Mouse (Mus musculus) activated CD4-positive, CD25-positive, alpha-beta regulatory T cell, adult 4 months (primary cell): ENCODE data around the gene Rac2. TPM values are rescaled to one million over a fixed set of nuclear protein-coding genes. Genes with fewer than 3 reads are reported as not detected.

ENCODE experiments used
- ATAC-seq: one replicate; pipeline ENCODE4 v1.8.0; 2017
- polyA plus RNA-seq, 2 experiments: library from polyadenylated mRNA; unstranded; fragments of 100-300 nt; shearing (Covaris generic); gene quantifications; one replicate each; pipeline ENCODE4 v1.2.1; 2017

The Rac2 gene
- polyA plus RNA-seq, 2 experiments from 2014 or later = 3,019 to 4,069 TPM

DNA sequence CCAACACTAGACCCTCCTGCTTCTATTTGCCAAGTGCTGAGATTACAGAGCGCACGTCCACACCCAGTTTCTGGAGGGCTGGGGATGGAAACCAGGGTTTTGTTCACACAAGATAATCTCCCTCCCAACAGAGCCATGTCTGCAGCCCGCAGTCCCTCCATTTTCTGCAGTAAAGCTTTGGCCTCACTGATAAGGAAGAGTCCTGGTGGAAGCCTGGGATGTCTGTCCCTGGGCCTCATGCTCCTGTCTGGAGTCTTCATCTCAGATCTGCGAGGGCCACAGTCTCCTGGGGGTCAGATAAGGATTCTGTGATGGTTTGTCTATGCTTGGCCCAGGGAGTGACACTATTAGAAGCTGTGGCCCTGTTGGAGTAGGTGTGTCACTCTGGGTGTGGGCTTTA is 15.5 kb upstream of the Rac2 start:
- no peak for ATAC-seq

DNA sequence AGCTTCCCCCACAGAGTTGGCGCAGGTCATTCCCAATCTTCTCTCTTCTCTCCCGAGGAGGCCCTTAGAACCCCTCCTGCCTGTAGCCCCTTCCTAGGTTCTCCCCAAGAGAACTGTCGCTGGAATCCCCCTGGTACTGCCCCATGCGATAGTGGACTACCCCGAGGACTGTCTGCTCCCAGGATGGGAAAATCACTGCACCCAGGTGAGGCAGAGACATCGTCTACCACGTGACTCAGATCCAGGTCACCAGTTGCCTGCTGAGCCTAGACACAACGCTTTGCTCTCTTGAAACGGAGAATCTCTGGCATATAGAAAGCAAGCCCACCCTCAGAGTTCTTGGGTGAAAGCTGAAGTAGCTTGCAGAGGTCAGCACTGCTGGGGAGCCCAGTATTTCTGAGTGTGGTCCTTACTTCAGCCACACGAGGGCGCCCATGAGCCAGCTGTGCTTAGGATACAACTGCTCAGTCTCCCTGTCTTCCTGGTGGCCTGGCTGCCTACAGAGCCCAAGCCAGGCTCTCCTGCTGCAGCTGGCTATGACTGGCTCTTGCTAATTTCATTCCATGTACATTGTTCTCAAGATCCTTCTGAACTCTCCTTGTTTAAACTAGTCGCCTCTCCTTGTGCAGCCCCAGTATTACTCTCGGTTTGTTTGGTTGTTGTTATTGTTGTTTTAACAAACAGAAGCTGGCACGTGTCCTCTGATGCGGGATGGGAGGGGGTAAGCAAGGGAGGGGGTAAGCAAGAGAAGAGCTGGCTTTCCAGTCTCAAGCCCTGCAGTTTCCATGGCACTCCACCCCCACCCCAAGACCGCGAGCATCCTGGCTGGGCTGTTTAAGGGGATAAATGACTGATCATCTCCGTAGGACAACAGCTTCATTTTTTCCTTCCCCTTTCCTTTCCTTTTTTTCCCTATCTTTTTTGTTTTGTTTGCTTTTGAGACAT is 14.7 kb upstream of the Rac2 start:
- ATAC-seq = no peak

DNA sequence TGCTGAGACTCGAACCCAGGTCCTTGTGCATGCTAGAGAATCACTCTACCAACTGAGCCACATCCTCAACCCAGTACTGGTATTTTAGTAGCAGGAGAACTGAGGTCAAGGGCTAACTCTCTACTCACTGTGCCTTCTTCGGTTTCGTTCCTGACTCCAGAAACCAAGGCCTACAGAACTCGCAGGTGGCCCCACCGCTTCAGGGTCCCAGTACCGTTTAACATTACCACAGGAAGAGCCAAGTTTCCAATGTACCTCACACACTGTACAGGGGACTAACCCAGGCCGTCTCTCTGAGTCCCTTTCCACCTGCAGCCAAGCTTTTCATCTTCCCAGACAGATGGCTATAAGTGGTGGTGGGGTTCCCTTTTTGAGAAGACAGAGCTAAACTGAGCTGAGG is 12.8 kb upstream of the Rac2 start:
- no peak for ATAC-seq

DNA sequence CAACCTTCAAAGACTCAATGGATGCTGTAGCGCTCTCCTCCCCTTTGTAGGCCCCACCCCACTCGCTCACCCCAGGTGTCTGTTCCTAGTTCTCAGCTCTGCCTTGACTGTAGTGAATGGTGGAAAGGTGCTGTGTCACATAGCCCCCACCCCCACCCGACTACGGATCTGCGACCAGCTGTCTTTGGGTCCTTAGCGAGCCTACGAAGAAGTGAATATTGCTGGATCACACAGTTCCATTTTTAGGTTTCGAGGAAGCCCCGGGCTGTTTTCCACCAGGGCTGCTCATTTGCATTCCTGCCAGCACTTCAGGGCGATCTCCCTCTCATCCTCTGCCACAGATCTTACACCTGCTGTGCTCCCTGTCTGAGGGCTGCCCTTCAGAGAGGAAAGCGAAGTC is 10.8 kb upstream of the Rac2 start:
- no peak for ATAC-seq

DNA sequence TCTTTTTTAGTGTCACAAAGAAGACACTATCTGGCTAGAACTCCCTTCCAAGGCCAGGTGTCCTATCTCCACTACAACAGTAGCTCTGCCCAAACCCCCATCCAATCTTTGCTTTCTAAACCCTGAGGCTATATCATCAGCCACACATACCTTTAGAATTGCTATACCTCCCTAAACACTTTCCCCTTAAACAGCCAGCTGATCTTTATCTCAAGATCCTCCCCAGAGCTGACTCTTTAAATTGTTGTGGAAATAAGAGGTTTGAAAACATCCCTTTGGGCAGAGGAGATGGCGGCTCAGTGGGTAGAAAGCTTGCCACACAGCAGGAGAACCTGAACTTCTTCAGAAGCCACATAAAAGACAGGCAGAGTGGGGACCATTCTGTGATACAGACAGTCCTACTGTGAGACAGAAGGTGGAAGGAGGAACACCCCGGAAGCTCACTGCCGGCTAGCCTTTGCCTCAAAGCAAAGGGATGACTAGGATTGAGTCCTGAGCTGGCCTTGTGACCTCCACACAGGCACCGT is 3.8 kb upstream of the Rac2 start:
- ATAC-seq = peak; percentile 36

DNA sequence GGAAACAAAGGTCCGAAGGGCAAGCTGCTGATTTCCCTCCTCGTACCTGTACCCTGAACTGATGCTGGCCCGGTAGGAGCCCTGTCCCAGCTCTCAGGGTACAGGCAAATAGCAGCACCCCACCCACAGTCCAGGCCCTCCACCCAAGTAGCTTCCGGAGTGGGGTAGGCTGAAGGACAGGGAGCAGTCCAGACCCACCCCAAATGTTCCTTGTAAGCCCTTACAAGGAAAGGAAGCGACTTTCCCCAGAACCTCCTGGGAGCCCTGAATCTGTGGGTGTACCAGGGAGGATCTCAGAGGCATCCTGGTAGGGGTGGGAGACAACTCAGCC is 348 bp downstream of the Rac2 start:
- ATAC-seq = no peak

DNA sequence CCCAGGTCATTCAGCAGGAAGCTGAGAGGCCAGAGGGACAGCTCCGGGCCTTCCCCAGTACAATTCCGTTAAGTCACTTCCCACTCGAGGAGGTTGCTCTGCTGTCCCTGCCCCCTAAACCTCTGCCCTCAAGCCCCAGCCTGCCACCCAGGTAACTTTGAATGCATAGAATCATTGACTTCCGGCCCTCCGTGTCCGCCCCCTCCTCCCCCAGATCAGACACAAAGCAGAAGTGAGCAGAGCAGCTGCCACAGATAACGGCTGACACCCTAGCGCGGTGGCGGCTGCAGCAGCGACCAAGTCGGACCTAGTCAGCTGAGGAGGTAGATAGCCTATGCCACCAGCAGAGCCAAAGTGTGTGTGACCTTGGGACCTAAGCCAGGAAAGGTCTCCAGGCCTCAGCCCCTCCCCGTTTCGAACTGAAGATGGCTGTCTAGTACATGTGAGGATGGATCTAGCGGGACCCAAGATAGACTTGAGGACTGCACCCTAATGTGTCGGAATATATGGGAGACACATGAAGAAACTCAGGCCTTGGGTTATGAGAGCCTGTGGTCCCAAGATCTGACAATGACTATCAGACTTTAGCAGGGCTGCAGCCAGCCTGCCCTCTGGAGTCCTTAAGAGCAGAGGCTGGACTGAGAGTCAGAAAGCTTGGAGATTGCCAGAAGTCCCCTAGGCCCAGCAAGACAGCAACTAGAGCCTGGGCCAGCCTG is 871 bp downstream of the Rac2 start:
- peak; percentile 66 for ATAC-seq

DNA sequence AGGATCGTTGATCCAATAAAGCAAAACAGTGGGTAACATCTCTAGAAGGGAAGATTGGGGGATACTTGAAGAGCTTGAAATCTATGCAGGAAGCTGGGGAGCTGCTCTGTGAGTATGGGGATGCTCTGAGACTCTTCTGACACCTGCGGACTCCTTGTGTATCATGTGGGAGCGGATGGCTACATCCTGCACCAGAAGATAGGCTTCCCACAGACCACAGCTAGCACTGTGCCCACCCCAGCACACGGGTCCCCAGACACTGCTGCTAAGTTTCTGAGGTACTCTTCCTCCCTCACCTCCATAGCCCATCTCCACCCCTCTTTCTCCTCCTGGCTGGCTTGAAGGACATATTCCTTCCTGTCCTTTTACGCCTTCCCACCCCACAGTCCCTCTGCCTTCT is 2.4 kb downstream of the Rac2 start:
- ATAC-seq = no peak

DNA sequence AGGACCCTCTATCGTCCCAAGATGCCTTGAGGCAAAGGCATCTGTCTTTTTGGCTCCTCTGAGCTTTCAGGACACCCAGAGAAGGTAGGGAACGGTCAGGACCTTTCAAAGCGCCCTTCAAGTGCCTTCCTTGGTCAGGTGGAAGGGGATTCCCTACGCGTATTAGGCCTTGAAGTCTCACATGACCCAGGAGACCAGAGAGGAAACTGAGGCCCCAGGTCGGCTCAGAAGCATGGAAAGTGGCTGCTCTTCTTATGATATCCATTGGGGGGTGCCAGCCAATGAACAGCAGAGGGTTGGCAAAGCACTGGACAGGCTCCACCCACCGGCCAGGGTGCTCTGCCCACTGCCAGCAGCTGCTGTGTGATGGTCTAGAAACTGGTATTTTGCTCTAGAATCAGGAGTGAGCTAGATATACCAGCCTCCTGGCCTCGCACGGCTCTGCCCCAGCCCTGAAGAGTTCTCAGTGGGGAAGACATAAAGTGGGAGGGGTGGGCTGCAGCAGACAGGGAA is 4.9 kb downstream of the Rac2 start:
- no peak for ATAC-seq

DNA sequence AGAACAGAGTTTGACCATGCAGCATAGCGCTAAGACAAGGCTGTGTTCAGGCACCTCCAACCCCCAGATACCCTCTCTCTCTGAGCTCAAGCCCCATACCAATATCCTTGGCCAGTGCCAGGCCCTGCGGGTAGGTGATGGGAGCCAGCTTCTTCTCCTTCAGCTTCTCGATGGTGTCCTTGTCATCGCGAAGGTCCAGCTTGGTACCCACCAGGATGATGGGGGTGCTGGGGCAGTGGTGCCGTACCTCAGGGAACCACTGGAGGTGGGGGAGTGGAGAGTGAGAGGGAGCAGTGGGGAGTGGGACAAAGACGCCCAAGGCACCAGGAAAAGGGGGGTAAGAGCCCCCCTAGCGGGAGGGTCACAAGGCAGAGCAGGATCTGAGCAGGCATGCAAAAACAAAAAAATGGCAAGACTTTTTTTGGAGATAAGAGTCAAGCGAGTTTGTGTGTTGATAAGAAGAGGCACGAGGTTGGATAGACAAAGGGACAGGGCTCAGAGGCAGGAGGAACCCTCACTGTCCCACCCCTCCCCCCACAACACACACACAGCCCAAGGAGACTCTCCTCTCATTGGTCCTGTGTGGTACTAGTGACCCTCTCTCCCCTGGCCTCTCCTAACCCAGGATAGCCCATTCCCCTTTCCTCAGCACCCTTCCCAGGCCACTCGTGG is 7.7 kb downstream of the Rac2 start:
- no peak for ATAC-seq

DNA sequence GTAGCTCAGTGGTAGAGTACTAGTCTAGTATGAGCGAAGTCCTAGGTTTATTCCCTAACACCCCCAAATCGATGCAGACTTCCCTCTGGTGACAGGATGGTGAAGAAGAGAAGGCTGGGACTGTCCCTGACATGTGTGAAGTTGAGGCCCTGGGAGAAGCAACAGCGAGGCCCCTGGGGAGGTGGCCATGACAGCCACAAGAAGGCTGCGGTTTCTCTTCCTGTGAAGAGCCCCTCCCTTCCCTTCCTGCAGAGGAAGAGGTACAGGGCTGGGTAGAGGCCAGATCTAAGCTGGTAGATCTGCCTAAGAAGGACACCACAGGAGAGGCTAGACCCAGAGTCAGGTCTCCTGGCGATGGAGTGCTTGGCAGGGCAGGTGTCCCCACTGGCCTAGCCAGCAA is 8.6 kb downstream of the Rac2 start:
- peak; percentile 82 for ATAC-seq

DNA sequence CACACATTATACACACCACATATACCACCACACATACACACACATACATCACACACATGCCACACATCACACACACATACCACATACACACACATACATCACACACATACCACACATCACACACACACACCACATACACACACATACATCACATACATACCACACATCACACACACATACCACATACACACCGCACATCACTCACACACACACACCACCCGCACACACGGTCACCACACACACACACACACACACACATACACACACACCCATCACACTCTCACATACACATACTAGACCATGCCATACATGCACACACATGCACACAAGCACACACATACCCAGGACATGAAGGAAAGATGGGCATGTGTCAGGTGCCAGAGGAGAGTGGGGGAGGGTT is 9.2 kb downstream of the Rac2 start:
- peak; percentile 1 for ATAC-seq

DNA sequence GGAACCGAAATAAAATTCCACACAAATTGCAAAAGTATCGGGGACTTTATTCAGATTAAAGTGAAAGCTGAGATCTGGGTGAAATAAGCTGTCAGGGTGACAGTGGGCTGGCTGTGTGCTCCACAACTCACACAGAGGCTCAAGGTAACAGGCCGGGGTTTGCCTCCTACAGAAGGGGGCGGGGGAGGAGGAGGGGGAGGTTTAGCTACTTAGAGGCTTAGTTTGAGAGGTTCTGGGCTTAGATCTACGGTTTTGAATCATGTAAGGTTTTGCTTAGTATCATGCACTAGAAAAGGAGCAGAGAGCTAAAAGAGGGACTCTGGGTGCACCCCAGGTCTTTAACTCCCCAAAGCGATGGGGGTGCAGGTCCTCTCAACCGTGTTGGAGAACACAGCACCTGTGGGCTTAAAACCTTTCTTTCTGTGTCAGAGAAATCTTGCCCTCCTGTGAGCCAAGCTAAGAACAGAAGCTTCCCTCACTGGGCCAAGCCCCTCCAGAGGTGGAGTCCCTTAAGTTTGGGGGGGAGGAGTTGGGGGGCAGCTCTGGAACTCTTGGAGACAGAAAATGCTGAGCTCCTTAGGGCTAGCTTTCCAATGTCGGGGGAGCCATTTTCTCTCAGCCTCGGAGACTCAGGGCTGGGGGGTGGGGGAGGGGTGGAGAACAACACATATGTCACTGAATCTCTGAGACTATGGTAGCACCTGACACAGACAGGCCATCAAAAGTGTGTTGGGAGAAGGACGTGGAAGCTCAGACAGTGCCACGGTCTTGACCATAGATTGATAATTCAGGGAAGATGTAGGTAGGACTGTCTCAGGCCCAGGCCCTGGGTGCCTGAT is 13.2 kb downstream of the Rac2 start:
- ATAC-seq = peak; percentile 11

DNA sequence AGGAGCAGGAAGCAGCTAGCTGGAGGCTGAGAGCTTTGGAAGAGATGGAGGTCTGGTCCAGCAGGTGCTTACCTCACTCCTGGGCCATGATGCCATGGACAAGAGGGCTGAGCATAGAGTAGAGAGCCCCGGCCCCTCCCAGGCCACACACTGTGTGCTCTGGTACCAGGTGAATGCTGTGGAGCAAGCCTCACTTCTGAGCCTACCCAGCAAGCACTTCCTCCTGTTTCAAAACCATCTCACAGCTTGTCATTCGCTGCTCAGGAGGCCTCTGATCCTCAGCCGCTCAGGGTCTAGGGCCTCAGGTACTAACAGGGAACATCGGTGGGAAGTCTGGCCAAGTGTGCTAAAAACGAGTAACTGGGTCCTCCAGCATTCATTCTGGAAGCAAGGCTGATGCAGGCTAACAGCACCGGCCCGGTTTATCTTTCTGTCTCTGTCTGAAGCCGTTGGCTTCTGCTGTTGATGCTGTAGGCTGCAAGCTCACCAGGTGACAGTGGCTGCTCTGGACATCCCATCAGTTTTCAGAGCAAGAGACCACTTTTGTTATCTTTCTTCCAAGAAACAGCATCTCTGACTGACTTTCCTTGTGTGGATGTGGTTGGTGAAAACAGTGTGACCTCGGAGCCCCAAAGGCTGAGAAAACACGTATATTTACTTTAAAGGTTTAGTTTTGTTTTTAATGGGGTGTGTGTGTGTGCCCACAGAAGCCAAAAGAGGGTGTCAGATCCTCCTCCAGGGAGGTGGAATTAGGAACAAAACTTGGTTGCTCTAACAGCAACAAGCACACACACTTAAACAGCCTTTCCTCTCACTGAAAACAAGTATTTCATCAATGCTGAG is 14.7 kb downstream of the Rac2 start:
- peak; percentile 37 for ATAC-seq

DNA sequence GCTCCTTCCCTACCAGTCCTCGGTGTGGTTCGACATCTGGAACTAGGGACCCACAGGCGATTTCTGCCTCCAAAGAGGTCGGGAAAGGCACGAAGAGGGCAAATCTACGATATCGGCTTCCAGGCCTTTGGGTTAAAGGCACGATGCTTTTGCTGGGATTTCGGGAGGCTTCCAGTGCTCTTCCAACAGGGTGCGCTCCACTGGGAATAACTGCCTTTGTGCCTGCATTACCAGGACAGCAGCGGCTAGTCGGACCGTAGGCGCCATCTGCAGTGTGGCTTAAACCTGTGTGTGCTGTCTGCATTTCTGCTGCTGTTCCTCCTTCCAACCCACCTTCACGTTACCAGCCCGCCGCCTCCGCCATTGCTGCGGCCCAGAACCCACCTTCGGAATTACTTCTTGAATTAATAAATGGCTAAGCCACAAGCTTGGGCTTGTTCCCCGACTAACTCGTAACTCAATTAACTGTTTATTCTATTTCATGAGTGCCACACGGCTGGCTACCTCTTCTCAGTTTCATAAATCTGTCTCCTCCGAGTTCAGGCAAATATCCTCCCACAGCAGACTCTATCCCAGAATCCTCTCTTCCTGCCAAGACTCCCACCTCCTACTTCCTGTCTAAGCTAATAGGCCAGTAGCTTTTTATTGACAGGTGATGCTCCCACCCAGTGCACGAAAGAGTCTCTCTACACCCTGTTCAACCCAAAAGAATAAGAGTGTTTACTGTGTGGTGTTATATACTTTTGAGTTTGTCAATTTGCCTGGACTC is 17.9 kb downstream of the Rac2 start:
- ATAC-seq = no peak

DNA sequence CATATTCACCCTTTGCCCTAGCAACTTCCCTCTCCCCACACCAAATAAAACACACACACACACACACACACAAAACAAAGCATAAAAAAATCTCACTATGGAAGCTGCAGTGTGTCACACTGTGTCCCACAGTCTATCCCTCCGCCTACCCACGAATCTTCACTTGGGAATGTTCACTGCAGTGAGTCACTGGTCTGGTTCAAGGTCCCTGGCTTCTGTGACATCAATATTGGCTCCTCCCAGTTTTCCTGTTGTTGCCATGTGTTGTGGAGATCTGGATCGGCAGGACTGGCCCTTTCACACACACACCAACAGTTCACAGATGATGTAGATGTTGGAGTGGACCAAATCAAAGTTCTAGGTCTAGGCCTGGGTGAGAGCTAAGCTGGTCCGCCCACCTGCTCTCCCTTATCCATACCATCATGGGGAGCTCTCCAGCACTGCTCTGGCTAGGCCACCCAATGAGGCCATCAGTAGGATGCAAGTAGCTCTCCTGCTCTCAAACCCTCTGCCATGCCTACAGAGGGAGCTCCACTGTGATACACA is 23.3 kb downstream of the Rac2 start:
- no peak for ATAC-seq

DNA sequence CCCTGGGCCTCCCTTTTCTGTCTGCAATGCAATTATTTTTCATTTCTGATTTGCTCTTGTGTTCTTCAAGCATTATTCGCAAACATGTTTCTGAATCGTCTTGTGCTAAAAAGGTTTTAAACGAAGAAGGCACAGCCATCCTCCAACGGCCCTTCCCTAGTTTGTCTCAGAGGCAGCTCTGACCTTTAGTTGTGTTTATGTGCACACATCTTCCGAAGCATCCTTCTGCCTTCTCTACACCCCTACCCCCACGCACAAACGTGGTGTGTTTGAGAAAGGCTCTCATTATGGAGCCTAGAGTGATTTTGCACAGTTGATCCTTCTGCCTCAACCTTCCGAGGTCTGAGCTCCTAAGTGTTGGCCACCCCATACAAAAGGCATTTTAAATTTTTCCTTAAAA is 23.9 kb downstream of the Rac2 start:
- ATAC-seq = no peak

DNA sequence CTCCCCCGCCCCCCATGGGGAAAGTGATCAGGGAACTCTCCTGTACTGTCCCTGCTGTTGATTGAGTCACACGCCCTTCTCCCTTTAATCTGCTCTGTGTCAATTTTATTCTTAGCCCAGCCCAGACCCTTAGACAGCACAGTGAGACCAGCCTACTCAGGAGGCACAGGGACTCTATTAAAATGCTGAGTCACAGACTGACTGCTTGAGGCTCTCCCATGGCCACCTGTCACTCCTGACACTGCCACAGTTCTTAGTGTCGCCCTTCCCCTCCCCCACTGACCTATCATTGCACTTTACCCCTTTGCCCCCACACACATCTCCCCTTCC is 24.3 kb downstream of the Rac2 start:
- no peak for ATAC-seq

DNA sequence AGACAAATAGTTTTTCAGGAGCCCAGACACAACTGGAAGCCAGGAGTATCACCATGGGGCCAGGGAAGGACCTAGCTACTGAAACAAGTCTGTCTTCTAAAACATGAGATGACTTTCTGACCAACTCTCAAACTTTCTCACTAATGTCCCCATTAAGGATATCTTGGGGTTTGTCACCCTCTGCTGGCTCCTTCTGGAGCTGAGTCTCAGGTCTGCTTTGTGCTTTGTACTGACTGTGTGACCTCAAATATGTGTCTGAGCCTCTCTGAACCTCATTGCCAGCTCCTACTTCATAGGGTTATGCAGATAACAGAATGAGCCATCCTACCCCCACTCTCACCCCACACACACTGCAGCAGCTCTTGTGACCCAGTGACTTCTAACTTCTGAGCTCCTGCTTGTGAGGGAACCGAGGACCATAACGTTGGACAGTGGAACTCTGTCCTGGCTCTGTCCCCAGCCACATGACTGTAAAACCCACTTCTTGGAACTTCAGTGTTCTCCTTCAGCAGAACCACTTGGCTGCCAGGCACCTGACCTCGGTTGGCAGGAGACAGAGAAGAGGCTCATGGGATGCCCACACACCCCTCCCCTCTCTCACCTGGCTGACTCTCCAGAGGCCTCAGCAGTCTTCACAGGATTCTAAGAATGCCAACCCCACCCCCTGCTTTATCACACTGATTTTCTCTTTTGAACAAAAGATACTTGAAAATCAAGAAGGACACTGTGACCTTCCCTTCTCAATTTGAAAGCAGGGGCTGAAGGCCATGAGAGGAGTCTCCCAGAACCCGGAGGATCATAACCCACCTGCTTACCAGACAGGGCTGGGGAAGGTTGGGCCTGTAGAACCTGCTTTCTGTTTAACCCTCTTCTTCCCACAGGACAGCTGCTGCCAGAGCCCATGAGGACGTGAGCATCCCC is 24.9 kb downstream of the Rac2 start:
- ATAC-seq = peak; percentile 81
